Mouse (Mus musculus): ENCODE results near the gene Tfcp2.

- TF ChIP-seq POLR2A (IDR thresholded peaks at IDR 0.05; ENCODE audit: insufficient read depth, low read length) (peak; percentile 81), CTCF (IDR thresholded peaks at IDR 0.05; ENCODE audit: low read depth, low read length) (no peak)
Observed at GRCm38 (mm10) chr15:100495102-100495501, 56.7 kb downstream of the Tfcp2 start, which contains the start of gene Csrnp2.

Data from ES-Bruce4 (cell line).